Mouse (Mus musculus): ENCODE data around the gene B3galt6. TPM values are rescaled to one million over a fixed set of nuclear protein-coding genes. Genes with fewer than 3 reads are reported as not detected.
A peak's percentile ranks its signal among the peaks of the same experiment; 100 is the strongest.

B3galt6 gene
- polyA plus RNA-seq, 1 experiment from 2014 or later, result 6.2 TPM

DNA sequence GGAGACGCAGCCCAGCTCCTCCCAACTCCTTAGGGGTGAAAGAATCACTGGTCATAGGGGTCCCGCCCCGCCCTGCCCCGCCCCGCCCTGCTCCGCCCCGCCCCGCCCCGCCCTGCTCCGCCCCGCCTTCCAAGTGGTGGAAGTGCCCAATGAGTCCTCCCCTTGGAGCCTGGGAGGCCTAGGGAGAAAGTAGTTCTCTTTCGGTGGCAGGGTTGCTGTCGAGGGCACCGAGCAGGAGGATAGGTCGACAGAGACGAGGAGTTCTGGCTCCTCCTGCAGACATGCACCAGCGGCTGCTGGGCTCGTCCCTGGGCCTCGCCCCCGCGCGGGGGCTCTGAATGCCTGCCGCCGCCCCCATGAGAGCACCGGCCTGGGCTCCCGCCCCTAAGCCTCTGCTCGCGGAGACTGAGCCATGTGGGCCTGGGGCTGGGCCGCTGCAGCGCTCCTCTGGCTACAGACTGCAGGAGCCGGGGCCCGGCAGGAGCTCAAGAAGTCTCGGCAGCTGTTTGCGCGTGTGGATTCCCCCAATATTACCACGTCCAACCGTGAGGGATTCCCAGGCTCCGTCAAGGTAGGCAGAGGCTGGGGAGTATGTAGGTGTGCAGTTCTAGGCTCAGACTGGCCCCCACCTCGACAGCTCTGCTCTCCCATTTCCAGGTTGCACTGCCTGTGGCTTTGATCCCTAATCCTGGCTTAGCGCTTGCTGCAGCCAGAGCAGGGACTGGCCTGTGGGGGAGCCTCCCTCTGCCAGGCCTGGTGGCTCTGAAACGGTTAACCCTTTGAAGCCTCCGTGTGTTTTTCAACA lies 30.1 kb downstream of the B3galt6 start, which contains the start of gene C1qtnf12:
TSS of gene C1qtnf12 (plus strand) at position 152 of the 805 bp plus-strand sequence.
- ChIA-PET CTCF (no interaction called here), POLR2A (no interaction called here)
- DNase-seq (ENCODE audit: low read depth, low spot score) (no peak), ATAC-seq (no peak)
- in situ Hi-C loops (cut with MboI; ENCODE audit: low pct_unique_long_range_greater_than_20kb), result loop anchor here (10.0 kb wide), 1 partner anchor 172 kb away; the partner anchor contains the start of gene Rnf223
- TF ChIP-seq CTCF (IDR thresholded peaks at IDR 0.05), result no peak
- no peaks in the 10 kb centered on the region for H3K27me3 ChIP-seq

DNA sequence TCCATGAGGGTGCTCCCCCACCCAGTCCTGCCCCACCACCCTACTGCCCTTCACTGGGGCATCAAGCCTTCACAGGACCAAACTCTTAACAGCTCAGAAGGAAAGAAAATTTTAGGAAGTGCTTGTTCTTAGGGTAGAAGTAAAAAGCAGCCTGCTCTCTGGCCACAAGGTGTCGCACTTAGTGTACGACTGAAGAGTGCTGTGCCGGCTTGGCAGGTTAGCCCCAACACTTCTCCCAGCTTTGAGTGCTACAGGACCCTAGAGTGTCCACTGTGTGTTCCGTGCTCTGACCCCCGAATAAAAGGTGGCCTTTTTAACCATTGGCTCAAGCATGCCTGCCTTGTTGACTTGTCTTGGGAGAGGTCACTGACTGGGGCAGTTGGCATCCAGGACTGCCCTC lies 33.2 kb downstream of the B3galt6 start:
- no peak for DNase-seq (ENCODE audit: low read depth, low spot score)
- no peak for ATAC-seq
- in situ Hi-C loops (cut with MboI; ENCODE audit: low pct_unique_long_range_greater_than_20kb), result no loop called here
- CTCF ChIA-PET, result interaction anchor here (0.6 to 1.9 kb wide), 10 partner anchors 9 to 236 kb away, joined by 3 to 9 read pairs (median 3); no protein-coding TSS in a partner anchor
- no peak for TF ChIP-seq CTCF (IDR thresholded peaks at IDR 0.05)
- POLR2A ChIA-PET, result no interaction called here
- no peaks in the 10 kb centered on the region for H3K27me3 ChIP-seq

DNA sequence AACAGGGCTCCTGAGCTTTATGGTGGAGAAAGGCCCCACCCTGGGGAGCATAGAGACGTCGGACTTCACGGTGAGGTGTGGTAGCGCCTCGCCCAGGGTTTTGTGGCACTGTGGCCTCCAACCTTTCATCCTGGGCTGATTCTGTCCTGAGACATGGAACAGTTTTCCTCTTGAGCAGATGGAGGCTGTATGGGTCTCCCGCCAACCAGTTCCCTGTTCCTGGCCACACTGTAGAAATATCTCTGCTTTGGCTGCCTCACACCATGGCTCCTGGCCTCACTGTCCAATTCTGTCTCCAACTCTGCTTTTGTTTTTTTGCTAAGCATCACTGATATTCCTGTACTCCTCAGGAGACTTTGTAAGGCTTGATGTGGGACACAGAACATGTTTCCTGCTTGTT lies 37.0 kb downstream of the B3galt6 start:
- no peak for TF ChIP-seq CTCF (IDR thresholded peaks at IDR 0.05)
- ATAC-seq, result no peak
- POLR2A ChIA-PET, result interaction anchor here (0.6 to 0.7 kb wide), 2 partner anchors 11 to 153 kb away, joined by 3 read pairs; no protein-coding TSS in a partner anchor
- CTCF ChIA-PET, result no interaction called here
- H3K27me3 ChIP-seq, result no peaks in the 10 kb centered on the region
- in situ Hi-C loops (cut with MboI; ENCODE audit: low pct_unique_long_range_greater_than_20kb), result no loop called here
- DNase-seq (ENCODE audit: low read depth, low spot score), result no peak

DNA sequence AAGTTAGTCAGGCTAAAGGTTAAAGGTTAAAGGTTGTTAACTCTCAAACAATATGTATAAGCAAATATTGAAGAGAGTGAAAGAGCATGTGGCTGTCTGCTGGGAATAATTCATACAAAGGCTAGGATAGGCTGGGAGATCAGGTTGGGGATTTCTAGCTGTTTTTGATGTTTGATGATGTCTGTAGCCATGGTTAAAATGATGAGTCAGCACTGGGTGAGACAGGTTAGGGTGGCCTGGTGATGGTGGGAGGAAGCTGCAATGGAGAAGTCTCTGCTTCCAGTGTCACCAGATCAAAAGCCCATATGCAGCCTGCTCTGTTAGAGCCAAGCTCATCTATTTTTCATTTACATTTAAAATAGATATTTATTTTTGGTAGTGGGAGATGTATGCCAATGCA lies 45.4 kb downstream of the B3galt6 start:
- in situ Hi-C loops (cut with MboI; ENCODE audit: low pct_unique_long_range_greater_than_20kb), result no loop called here
- POLR2A ChIA-PET, result no interaction called here
- ATAC-seq (no peak), DNase-seq (ENCODE audit: low read depth, low spot score) (no peak)
- CTCF ChIA-PET, result interaction anchor here (1.3 kb wide), 1 partner anchor 39 kb away, joined by 4 read pairs; no protein-coding TSS in a partner anchor
- H3K27me3 ChIP-seq, result no peaks in the 10 kb centered on the region
- TF ChIP-seq CTCF (IDR thresholded peaks at IDR 0.05), result no peak

DNA sequence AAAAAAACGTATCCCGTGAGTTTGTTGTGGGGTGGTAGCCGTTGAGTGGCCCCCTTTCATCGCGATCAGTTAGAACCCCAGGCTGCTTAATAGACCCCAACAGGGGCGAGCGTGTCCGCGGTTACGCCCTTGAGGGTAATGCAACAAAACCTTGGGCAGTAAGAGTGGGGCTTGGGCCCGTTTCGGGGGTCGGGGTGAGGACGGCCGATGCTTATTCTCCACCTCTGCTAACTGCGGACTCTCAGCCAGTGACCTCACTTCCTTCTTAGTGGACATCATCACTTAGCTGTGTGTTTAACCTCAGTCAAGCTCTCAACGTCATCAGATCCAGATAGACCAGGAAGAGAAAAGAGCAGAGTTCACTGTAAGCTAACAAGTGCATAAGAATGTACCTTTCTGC lies 48.2 kb downstream of the B3galt6 start:
- POLR2A ChIA-PET, result interaction anchor here (0.7 kb wide), 1 partner anchor 11 kb away, joined by 3 read pairs; no protein-coding TSS in a partner anchor
- TF ChIP-seq CTCF (IDR thresholded peaks at IDR 0.05), result no peak
- CTCF ChIA-PET, result no interaction called here
- in situ Hi-C loops (cut with MboI; ENCODE audit: low pct_unique_long_range_greater_than_20kb), result loop anchor here (5.0 kb wide), 1 partner anchor 37 kb away; no protein-coding TSS in a partner anchor
- H3K27me3 ChIP-seq, result no peaks in the 10 kb centered on the region
- ATAC-seq, result no peak
- no peak for DNase-seq (ENCODE audit: low read depth, low spot score)

DNA sequence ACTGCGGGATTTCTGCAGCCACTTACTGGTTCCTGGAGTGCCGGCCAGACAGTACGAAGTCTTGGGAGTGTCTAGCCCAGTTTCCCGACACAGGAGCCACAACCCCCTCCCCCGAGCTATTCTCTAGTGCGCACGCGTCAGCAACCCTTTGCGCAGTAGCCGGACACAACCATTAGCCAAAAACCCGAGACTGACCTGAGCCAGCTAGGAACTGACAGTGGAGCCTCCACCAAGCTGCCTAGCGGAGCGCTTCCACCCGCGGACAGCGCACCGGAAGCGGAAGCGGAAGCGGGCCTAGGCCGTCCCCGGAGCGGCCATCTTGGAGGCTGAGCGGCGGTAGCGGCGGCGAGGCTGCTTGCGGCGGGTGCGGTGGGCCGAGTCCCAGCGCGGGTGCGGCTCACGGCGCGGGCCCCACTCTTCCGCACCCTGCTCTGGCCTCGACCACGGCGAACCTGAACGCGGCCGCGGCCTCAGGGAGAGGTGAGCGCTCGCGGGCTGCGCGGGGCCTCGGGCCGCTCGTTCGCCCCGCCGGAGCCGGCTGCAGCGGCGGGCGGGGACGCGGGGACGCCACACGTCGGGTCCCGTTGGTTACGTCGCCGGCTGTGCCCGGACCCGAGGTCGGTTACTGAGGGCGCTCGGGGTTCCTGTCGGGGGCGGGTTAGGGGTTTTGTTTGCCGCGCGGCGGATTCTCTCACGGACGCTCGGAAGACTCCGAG lies 48.8 kb downstream of the B3galt6 start, which contains the start of gene Ube2j2:
TSS of gene Ube2j2 (plus strand) at position 298 of the 716 bp plus-strand sequence.
- POLR2A ChIA-PET, result interaction anchor here (1.2 kb wide), 1 partner anchor 49 kb away, joined by 6 read pairs; no protein-coding TSS in a partner anchor
- TF ChIP-seq CTCF (IDR thresholded peaks at IDR 0.05), result no peak
- ATAC-seq (peak; percentile 89), DNase-seq (ENCODE audit: low read depth, low spot score) (peak; percentile 76)
- in situ Hi-C loops (cut with MboI; ENCODE audit: low pct_unique_long_range_greater_than_20kb), result loop anchor here (5.0 kb wide), 1 partner anchor 36 kb away; no protein-coding TSS in a partner anchor
- H3K27me3 ChIP-seq, result no peaks in the 10 kb centered on the region
- CTCF ChIA-PET, result no interaction called here

DNA sequence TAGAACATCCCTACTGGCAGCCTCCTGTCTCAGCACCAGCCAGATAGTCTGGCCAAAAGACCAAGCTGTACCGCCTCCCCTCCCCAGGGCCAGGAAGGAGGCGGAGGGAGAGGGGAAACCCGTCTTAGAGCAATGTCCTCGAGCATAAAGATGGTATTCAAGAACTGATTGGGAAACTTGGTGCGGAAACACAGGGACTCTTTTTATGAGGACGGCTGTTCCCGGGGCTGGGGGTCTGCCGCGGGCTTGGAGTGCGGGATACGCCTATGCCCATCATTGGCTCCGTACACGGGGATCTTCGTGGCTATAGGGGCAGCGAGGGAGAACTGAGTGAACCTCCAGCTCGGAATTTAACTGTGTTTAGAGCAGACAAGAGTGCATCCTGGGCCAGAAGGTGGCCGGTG lies 49.4 kb downstream of the B3galt6 start:
- in situ Hi-C loops (cut with MboI; ENCODE audit: low pct_unique_long_range_greater_than_20kb), result loop anchor here (5.0 kb wide), 1 partner anchor 36 kb away; no protein-coding TSS in a partner anchor
- DNase-seq (ENCODE audit: low read depth, low spot score) (no peak), ATAC-seq (no peak)
- ChIA-PET POLR2A (interaction anchor here (1.2 kb wide), 1 partner anchor 48 kb away, joined by 6 read pairs; no protein-coding TSS in a partner anchor), CTCF (no interaction called here)
- H3K27me3 ChIP-seq, result no peaks in the 10 kb centered on the region
- no peak for TF ChIP-seq CTCF (IDR thresholded peaks at IDR 0.05)

Other genes with a start within 250 kb of the B3galt6 start
- gene Atad3a, start 231.6 kb downstream of the B3galt6 start, polyA plus RNA-seq (2021), result 53.3 TPM
- gene Vwa1, start 218.0 kb downstream of the B3galt6 start, polyA plus RNA-seq (2021), result 0.47 TPM
- 0.05 TPM for gene Tmem88b, start 206.8 kb downstream of the B3galt6 start, polyA plus RNA-seq (2021)
- gene Ankrd65, start 202.2 kb downstream of the B3galt6 start, polyA plus RNA-seq (2021), result not detected
- gene Mrpl20, start 189.8 kb downstream of the B3galt6 start, polyA plus RNA-seq (2021), result 124 TPM
- gene Ccnl2, start 180.2 kb downstream of the B3galt6 start, polyA plus RNA-seq (2021), result 55.5 TPM
- gene Aurkaip1, start 161.4 kb downstream of the B3galt6 start, polyA plus RNA-seq (2021), result 127 TPM
- 15.4 TPM for gene Mxra8, start 153.0 kb downstream of the B3galt6 start, polyA plus RNA-seq (2021)
- 83.6 TPM for gene Dvl1, start 145.2 kb downstream of the B3galt6 start, polyA plus RNA-seq (2021)
- 1.2 TPM for gene Tas1r3, start 129.3 kb downstream of the B3galt6 start, polyA plus RNA-seq (2021)
- 15.4 TPM for gene Cptp, start 123.2 kb downstream of the B3galt6 start, polyA plus RNA-seq (2021)
- 37.6 TPM for gene Ints11, start 123.1 kb downstream of the B3galt6 start, polyA plus RNA-seq (2021)
- gene Pusl1, start 100.9 kb downstream of the B3galt6 start, polyA plus RNA-seq (2021), result 22.4 TPM
- 16.7 TPM for gene Acap3, start 100.8 kb downstream of the B3galt6 start, polyA plus RNA-seq (2021)
- 60.1 TPM for gene Ube2j2, start 48.8 kb downstream of the B3galt6 start, polyA plus RNA-seq (2021)
- 0.59 TPM for gene C1qtnf12, start 30.3 kb downstream of the B3galt6 start, polyA plus RNA-seq (2021)
- 167 TPM for gene Sdf4, start 223 bp upstream of the B3galt6 start, polyA plus RNA-seq (2021)
- gene Tnfrsf4, start 21.2 kb upstream of the B3galt6 start, polyA plus RNA-seq (2021), result 0.36 TPM
- gene Tnfrsf18, start 33.5 kb upstream of the B3galt6 start, polyA plus RNA-seq (2021), result 1.0 TPM
- gene Ttll10, start 66.8 kb upstream of the B3galt6 start, polyA plus RNA-seq (2021), result 3.7 TPM
- gene 9430015G10Rik, start 117.3 kb upstream of the B3galt6 start, polyA plus RNA-seq (2021), result 9.3 TPM
- gene Rnf223, start 137.9 kb upstream of the B3galt6 start, polyA plus RNA-seq (2021), result 0.15 TPM
- 166 TPM for gene Agrn, start 204.8 kb upstream of the B3galt6 start, polyA plus RNA-seq (2021)
- gene Isg15, start 208.2 kb upstream of the B3galt6 start, polyA plus RNA-seq (2021), result 1.8 TPM
- gene AW011738, start 210.7 kb upstream of the B3galt6 start, polyA plus RNA-seq (2021), result 0.60 TPM
- 0.33 TPM for gene Perm1, start 223.2 kb upstream of the B3galt6 start, polyA plus RNA-seq (2021)
- 14.5 TPM for gene Plekhn1, start 242.2 kb upstream of the B3galt6 start, polyA plus RNA-seq (2021)
- 37.0 TPM for gene Noc2l, start 243.4 kb upstream of the B3galt6 start, polyA plus RNA-seq (2021)